Mouse (Mus musculus) kidney, adult 2 months (tissue): ENCODE data around the gene Umodl1. TPM values are rescaled to one million over a fixed set of nuclear protein-coding genes. Genes with fewer than 3 reads are reported as not detected.

Experiments used
- DNase-seq: peaks from one replicate; pipeline ENCODE4 v3.0.0; 2021
- H3K27ac ChIP-seq: fragments of 200-500 bp; 2 replicates; pipeline ENCODE4 v1.5.1; 2012; ENCODE audit warnings: low read depth, low read length, control low read depth, inconsistent platforms; ENCODE audit not compliant: insufficient read depth
- H3K27me3 ChIP-seq: fragments of 200-500 bp; replicated peaks from 2 replicates; pipeline ENCODE4 v1.6.1; 2012; ENCODE audit warnings: mild to moderate bottlenecking, moderate library complexity, low read length, inconsistent platforms; ENCODE audit not compliant: control insufficient read depth, insufficient read depth
- H3K36me3 ChIP-seq: fragments of 200-500 bp; 2 replicates; pipeline ENCODE4 v1.6.1; 2012; ENCODE audit warnings: mild to moderate bottlenecking, moderate library complexity, low read length, inconsistent platforms; ENCODE audit not compliant: control insufficient read depth, insufficient read depth
- H3K4me1 ChIP-seq: fragments of 200-500 bp; 2 replicates; pipeline ENCODE4 v1.6.1; 2011; ENCODE audit warnings: low read length; ENCODE audit not compliant: control insufficient read depth, insufficient read depth
- H3K4me3 ChIP-seq: fragments of 200-500 bp; 2 replicates; pipeline ENCODE4 v1.5.1; 2011; ENCODE audit warnings: mild to moderate bottlenecking, low read depth, low read length, control low read depth; ENCODE audit not compliant: insufficient read depth
- CTCF ChIP-seq: fragments of 200-500 bp; conservative IDR thresholded peaks from 2 replicates; pipeline ENCODE4 v1.5.1; 2011; ENCODE audit warnings: low read depth, mild to moderate bottlenecking, control low read depth, low read length, moderate library complexity, mixed read lengths; ENCODE audit not compliant: insufficient read depth, insufficient read length
- POLR2A ChIP-seq: fragments of 200-500 bp; IDR thresholded peaks from one replicate; pipeline ENCODE4 v1.6.1; 2011; ENCODE audit warnings: low read depth, low read length, control low read depth
- WGBS: fragments of 180-500 bp; shearing (Covaris S2); methylation state at CpG from one replicate; pipeline ENCODE4 v1.1.7; 2018; 5-methylcytosine and 5-hydroxymethylcytosine counted together
- polyA plus RNA-seq: library from polyadenylated mRNA; depleted of rRNA; stranded (reverse); fragments of >200 nt; gene quantifications from 2 replicates; pipeline ENCODE4 v1.2.3, GENCODE M21; 2012; rRNA removed

Umodl1 gene
- polyA plus RNA-seq, 1 experiment, result not detected

DNA sequence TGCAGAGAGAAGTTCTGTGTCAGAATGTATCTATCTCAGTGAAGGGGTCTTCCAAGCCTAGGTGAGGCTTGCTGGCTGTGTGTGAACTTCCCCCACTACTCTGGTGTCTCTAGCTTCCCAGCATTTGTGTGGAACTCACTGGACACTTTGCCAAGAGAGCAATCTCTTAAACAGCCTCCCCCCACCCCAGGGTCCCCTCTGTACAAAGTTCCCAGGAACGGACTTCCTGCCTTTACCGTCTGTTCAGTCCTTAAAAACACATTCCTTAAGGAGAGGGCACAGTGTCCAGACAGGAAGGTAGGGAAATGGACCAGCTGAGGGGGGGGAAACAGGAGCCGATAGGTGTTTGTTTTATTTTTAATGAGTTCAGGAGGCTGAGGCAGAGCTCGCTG is 105.8 kb downstream of the Umodl1 start:
- no peak for DNase-seq
- no peaks in the 10 kb centered on the region for H3K27me3 ChIP-seq
- H3K4me3 ChIP-seq, result no peak overlapping the region
- no peaks in the 10 kb centered on the region for H3K4me1 ChIP-seq
- H3K27ac ChIP-seq, result peak overlapping the region; percentile 70
- no peaks in the 10 kb centered on the region for H3K36me3 ChIP-seq
- 33% methylated on average over 4 of the region's 4 CpGs for WGBS
- no peak for TF ChIP-seq CTCF
- TF ChIP-seq POLR2A, result no peak

Other genes with a start within 250 kb of the Umodl1 start
- gene Glp1r, start 52.8 kb upstream of the Umodl1 start, polyA plus RNA-seq, result 0.27 and 0.48 TPM in 2 replicates
- gene Abcg1, start 103.0 kb downstream of the Umodl1 start, polyA plus RNA-seq, result 7.6 and 8.2 TPM in 2 replicates
- gene Tff3, start 175.0 kb downstream of the Umodl1 start, polyA plus RNA-seq, result not detected in 2 replicates
- gene Tff2, start 189.6 kb downstream of the Umodl1 start, polyA plus RNA-seq, result 0.20 TPM in 1 of 2 replicates, not detected in the other
- gene Tff1, start 210.6 kb downstream of the Umodl1 start, polyA plus RNA-seq, result 0.31 TPM in 1 of 2 replicates, not detected in the other
- 0.03 TPM in 1 of 2 replicates, not detected in the other for gene Tmprss3, start 244.3 kb downstream of the Umodl1 start, polyA plus RNA-seq